Mouse (Mus musculus) CH12.LX (cell line): ENCODE data around the gene Cpne5.
"Not testable (repeated sequence)": the region's sequence is repeated elsewhere in the genome, so short reads cannot be mapped to it uniquely, and the experiment has no call there.

Experiments
- CTCF ChIP-seq, 2 experiments: IDR thresholded peaks in 1 of 2; conservative IDR thresholded peaks in 1 of 2; 2 replicates each; pipeline ENCODE4 v1.5.1; 2011 to 2012; ENCODE audit warnings: low read depth in 2 of 2, low read length in 2 of 2, improper control_type of control experiment in 1 of 2, inconsistent platforms in 1 of 2, mild to moderate bottlenecking in 1 of 2, moderate library complexity in 1 of 2
- HCFC1 ChIP-seq: IDR thresholded peaks from 2 replicates; pipeline ENCODE4 v1.6.1; 2012; ENCODE audit warnings: low read depth, mild to moderate bottlenecking, inconsistent platforms, low read length, improper control_type of control experiment
- KAT2A ChIP-seq: IDR thresholded peaks from 2 replicates; pipeline ENCODE4 v1.6.1; 2012; ENCODE audit warnings: low read length, improper control_type of control experiment, inconsistent platforms; ENCODE audit not compliant: insufficient replicate concordance
- MYC ChIP-seq: IDR thresholded peaks from 2 replicates; pipeline ENCODE4 v1.6.1; 2011; ENCODE audit warnings: low read depth, mild to moderate bottlenecking, improper control_type of control experiment, low read length
- RCOR1 ChIP-seq: conservative IDR thresholded peaks from 2 replicates; pipeline ENCODE4 v1.6.1; 2012; ENCODE audit warnings: low read depth, mild to moderate bottlenecking, inconsistent platforms, low read length, improper control_type of control experiment
- TCF12 ChIP-seq: IDR thresholded peaks from 2 replicates; pipeline ENCODE4 v1.6.1; 2014; ENCODE audit warnings: low read depth, mild to moderate bottlenecking, inconsistent platforms, low read length, improper control_type of control experiment
- USF1 ChIP-seq: IDR thresholded peaks from 2 replicates; pipeline ENCODE4 v1.6.1; 2014; ENCODE audit warnings: low read depth, mild to moderate bottlenecking, inconsistent platforms, low read length, improper control_type of control experiment

DNA sequence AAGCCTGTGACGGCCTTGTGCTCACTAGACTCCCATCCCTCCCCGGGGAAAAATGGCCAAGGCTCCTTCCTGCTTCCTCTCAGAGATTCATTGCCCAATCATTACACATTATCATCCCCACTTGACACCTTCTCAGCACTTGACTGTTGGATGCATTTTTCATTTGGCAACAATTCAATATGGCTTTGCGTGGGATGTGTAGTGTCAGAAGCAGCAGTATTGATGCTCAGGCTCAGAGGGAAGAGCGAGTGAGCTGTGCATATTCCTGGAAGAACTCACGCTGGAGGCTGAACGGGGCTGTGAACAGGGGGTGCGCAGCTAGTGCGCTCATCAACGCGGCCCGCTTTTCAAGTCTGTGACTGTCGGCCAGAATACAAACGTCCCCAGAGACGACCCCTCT is 13.0 kb upstream of the Cpne5 start:
- not testable (repeated sequence) for TF ChIP-seq MYC; KAT2A; CTCF (conservative IDR thresholded peaks at IDR 0.05 in 1 of 2, IDR thresholded peaks at IDR 0.05 in 1 of 2; ENCODE audit: low read depth in 2 of 2, low read length in 2 of 2); RCOR1; TCF12; HCFC1; USF1
